Mouse (Mus musculus) urinary bladder, postnatal 36 days (tissue): ENCODE data around the gene Olfr776.
"Not testable (repeated sequence)": the region's sequence is repeated elsewhere in the genome, so short reads cannot be mapped to it uniquely, and the experiment has no call there.

Experiments
- DNase-seq, 2 experiments: peaks; one replicate each; pipeline ENCODE4 v3.0.0; 2022; ENCODE audit warnings: low spot score in 2 of 2, mixed read lengths in 1 of 2

The Olfr776 gene

GRCm38 (mm10) chr10:129258827-129259226 is at the start of gene Olfr776:
Gene Olfr776 (plus strand): TSS chr10:129259127.
- no peak for DNase-seq

DNA sequence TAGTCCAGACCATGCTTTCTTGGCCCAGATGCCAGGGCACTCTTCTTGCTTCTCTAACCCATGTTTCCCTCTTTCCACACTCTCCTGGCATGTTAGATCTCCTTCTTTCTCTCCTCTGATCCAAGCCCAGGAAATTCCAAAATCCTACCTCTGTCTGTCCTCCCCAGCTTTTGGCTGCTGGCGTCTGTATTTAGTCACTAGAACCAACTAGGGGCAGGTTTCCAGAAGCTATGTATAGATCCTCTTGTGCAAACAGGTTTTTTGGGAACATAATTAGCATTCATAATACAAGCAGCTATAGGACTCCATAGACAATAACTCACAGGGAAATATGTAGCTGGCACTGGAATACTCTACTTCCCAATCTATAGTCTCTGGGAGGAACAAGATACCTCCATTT is 28.2 kb upstream of the Olfr776 start:
- DNase-seq: no peak

GRCm38 (mm10) chr10:129235904-129236303 is 23.0 kb upstream of the Olfr776 start, which contains the start of gene Olfr774:
Gene Olfr774 (plus strand): TSS chr10:129236204.
- DNase-seq: no peak

DNA sequence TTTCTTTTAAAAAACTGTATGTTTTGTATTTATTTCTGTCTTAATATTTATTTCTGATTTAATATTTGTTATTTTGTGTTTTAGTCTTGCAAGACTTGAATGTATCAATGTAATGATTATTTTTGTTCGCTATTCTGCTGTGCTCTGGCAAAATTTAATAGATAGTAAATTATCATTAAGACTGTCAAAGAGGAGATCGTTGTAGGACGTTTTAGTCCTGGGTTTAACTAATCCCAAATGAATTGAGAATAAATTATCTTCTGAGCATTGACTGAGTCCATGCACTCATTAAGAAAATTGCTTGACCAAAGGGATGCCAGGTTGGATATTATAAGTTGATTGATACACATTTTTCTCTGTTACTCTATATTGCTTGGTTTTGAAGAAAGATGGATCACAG is 10.8 kb upstream of the Olfr776 start, which contains the start of gene Olfr775:
Olfr775 (plus strand) TSS at position 301 of the 400 bp plus-strand sequence.
- no peak for DNase-seq

- DNase-seq: no peak
Observed at GRCm38 (mm10) chr10:129271081-129271535, 12.2 kb downstream of the Olfr776 start, which contains the start of gene Olfr777. Gene Olfr777 (minus strand): TSS chr10:129271485.

GRCm38 (mm10) chr10:129312973-129313372 is 54.0 kb downstream of the Olfr776 start:
- not testable (repeated sequence) for DNase-seq

- DNase-seq: not testable (repeated sequence)
Observed at GRCm38 (mm10) chr10:129313521-129313920, 54.6 kb downstream of the Olfr776 start.
